Mouse (Mus musculus) stomach, embryonic 14.5 days (tissue): ENCODE measurements at regions not wholly inside any gene's neighbourhood (a gene's known extent, or its start where the extent isn't known, plus 50 kb on each side); places are given as distances from the start of the nearest gene placed in this dataset.

ENCODE experiments used
- ATAC-seq: fragments of 200-750 bp; cut with Nextera tagmentation; 2 replicates; pipeline ENCODE4 v1.8.0; 2017; ENCODE audit warnings: low read depth, moderate TSS enrichment; ENCODE audit not compliant: insufficient number of reproducible peaks, insufficient read depth, low FRiP score
- H3K27ac ChIP-seq: fragments of 300-500 bp; sonication (generic); 2 replicates; pipeline ENCODE4 v1.5.1; 2014; ENCODE audit warnings: mild to moderate bottlenecking, low read length, moderate library complexity, mixed read lengths
- H3K27me3 ChIP-seq: fragments of 300-500 bp; sonication (generic); 2 replicates; pipeline ENCODE4 v1.6.1; 2014; ENCODE audit warnings: low read length, control low read depth, mixed read lengths; ENCODE audit not compliant: control insufficient read depth, insufficient read depth
- H3K36me3 ChIP-seq: fragments of 300-500 bp; sonication (generic); 2 replicates; pipeline ENCODE4 v1.6.1; 2014; ENCODE audit warnings: mild to moderate bottlenecking, control low read depth, low read length, moderate library complexity, mixed read lengths; ENCODE audit not compliant: control insufficient read depth, insufficient read depth
- H3K4me1 ChIP-seq: fragments of 300-500 bp; sonication (generic); 2 replicates; pipeline ENCODE4 v1.6.1; 2014; ENCODE audit warnings: low read length, control low read depth, mixed read lengths; ENCODE audit not compliant: control insufficient read depth, insufficient read depth
- H3K4me2 ChIP-seq: fragments of 300-500 bp; sonication (generic); replicated peaks from 2 replicates; pipeline ENCODE4 v1.6.1; 2014; ENCODE audit warnings: low read depth, low read length, control low read depth
- H3K4me3 ChIP-seq: fragments of 300-500 bp; sonication (generic); 2 replicates; pipeline ENCODE4 v1.5.1; 2014; ENCODE audit warnings: low read depth, low read length, control low read depth
- H3K9ac ChIP-seq: fragments of 300-500 bp; sonication (generic); replicated peaks from 2 replicates; pipeline ENCODE4 v1.6.1; 2014; ENCODE audit warnings: low read depth, mild to moderate bottlenecking, control low read depth, low read length, moderate library complexity, mixed read lengths
- H3K9me3 ChIP-seq: fragments of 300-500 bp; sonication (generic); 2 replicates; pipeline ENCODE4 v1.6.1; 2016; ENCODE audit warnings: low read depth, low read length, control low read depth; ENCODE audit not compliant: control insufficient read depth
- WGBS: fragments of 180-500 bp; shearing (Covaris S2); extraction: QIAGEN DNeasy Blood & Tissue Kit; methylation state at CpG from one replicate; pipeline ENCODE4 v1.1.7; 2014; 5-methylcytosine and 5-hydroxymethylcytosine counted together

GRCm38 (mm10) chr1:186183204-186183651, 66.1 kb upstream of the Lyplal1 start:
- peak overlapping the region; percentile 6; the same call in 1 of the 2 replicates for H3K4me3 ChIP-seq
- H3K9ac ChIP-seq: no peak overlapping the region
- H3K9me3 ChIP-seq: no peaks in the 10 kb centered on the region
- 0 out of 2 replicates have a peak, but pooled peaks cover 3% of the 10 kb centered on the region for H3K4me1 ChIP-seq
- no peaks in the 10 kb centered on the region for H3K27me3 ChIP-seq
- H3K4me2 ChIP-seq: peak overlapping the region; percentile 36
- 61% methylated on average over 8 of the region's 8 CpGs for WGBS
- H3K36me3 ChIP-seq: no peaks in the 10 kb centered on the region
- no peak overlapping the region for H3K27ac ChIP-seq
- no peak for ATAC-seq

DNA sequence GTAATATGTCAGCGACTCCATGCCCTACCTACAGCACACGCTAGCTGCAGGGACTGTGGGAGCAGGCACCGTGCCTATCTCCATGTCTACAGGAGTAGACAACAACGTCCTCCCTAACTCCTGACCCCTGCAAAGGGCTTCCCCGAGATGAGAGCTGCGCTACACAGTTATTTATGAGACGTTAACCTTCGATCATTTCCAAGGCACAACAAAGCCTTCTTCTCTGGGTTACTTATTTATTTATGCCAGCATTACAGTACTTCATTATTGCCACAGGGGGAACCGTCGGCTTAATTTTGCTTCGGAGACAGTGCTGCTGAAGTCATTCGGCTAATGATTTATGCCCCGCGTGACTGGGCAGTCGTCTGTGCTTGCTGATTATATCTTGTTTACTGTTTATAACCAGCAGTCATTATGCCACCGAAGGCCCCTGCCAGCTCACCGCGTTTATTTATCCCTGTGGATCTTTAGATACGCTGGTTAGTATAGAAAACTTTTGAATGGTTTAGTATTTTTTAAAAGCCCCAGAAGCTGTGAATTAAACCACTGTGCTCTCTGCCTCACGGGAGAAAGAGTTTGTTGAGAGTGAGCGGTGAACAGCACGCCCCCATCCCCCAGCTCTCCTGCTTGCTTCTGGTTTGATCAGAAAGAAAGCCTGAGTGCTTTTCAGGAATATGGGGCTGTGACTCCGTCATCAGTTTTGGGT, 65.5 kb upstream of the Lyplal1 start:
- ATAC-seq: peak; percentile 63; the same call in 1 of the 2 replicates
- Histone ChIP-seq H3K4me3 (peak overlapping the region; percentile 6), H3K9me3 (no peaks in the 10 kb centered on the region), H3K36me3 (no peaks in the 10 kb centered on the region), H3K27ac (no peak overlapping the region), H3K4me2 (peak overlapping the region; percentile 36), H3K27me3 (no peaks in the 10 kb centered on the region), H3K9ac (no peak overlapping the region), H3K4me1 (0 out of 2 replicates have a peak, but pooled peaks cover 3% of the 10 kb centered on the region)
- WGBS: 17% methylated on average over 23 of the region's 23 CpGs

GRCm38 (mm10) chr1:186177019-186177418, 59.9 kb upstream of the Lyplal1 start:
- no peak for ATAC-seq

DNA sequence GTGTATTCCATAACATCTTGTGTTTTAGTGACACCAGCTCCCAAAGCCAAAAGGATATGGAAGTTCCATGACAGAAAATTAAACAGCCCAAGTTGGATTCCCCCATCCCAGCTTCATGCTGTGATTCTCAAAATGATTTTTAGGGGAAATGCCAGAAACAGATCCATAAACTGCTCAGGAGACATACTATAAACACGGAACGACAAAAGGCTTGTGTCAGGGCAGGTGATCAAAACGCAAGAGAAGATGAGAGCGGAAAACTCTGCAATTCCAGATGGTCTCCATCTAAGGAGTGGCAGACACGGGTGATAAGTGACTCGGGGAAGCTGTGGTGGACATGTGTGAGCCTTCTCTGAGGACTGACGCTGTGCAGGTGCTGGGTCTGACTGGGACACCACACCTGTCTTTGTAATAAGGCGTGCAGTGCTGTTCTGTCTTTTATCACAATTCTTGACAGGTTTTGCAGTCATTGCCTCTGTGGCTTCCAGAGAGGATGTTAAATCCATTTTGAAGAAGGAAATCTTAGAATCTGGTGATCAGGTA, 56.4 kb upstream of the Lyplal1 start:
- no peaks in the 10 kb centered on the region for H3K4me1 ChIP-seq
- H3K27ac ChIP-seq: no peak overlapping the region
- H3K9ac ChIP-seq: no peak overlapping the region
- no peak overlapping the region for H3K4me2 ChIP-seq
- no peak overlapping the region for H3K4me3 ChIP-seq
- ATAC-seq: peak; percentile 49; the same call in 1 of the 2 replicates
- no peaks in the 10 kb centered on the region for H3K9me3 ChIP-seq
- H3K36me3 ChIP-seq: no peaks in the 10 kb centered on the region
- WGBS: 32% methylated on average over 8 of the region's 8 CpGs
- no peaks in the 10 kb centered on the region for H3K27me3 ChIP-seq

More at GRCm38 (mm10) chr1:186177019-186177418, 59.9 kb upstream of the Lyplal1 start:
- Histone ChIP-seq H3K4me1 (no peaks in the 10 kb centered on the region), H3K4me2 (no peak overlapping the region), H3K36me3 (no peaks in the 10 kb centered on the region), H3K4me3 (no peak overlapping the region), H3K27ac (no peak overlapping the region), H3K9me3 (no peaks in the 10 kb centered on the region), H3K27me3 (no peaks in the 10 kb centered on the region), H3K9ac (no peak overlapping the region)
- WGBS: 39% methylated on average over 3 of the region's 3 CpGs

DNA sequence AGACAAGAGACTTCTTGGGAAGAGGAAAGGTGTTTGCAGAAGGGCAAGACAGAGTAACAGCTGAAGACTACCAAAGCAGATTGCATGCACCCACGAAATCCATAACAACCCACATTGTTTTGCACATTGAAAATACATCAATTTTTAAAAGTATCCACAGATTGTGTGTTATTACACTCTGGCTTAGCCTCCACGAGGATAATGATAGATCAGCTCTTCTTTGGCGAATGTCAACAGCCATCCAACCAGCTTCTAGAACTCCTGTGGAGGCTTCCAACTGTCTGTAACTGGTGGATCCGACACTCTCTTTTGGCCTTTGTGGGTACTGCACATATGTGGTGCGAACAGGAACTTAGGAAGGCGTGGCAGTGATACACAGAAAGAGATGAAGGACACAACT, 54.6 kb upstream of the Lyplal1 start:
- no peaks in the 10 kb centered on the region for H3K36me3 ChIP-seq
- H3K27ac ChIP-seq: no peak overlapping the region
- no peak for ATAC-seq
- no peak overlapping the region for H3K4me2 ChIP-seq
- no peaks in the 10 kb centered on the region for H3K27me3 ChIP-seq
- no peaks in the 10 kb centered on the region for H3K9me3 ChIP-seq
- H3K4me3 ChIP-seq: no peak overlapping the region
- no peak overlapping the region for H3K9ac ChIP-seq
- no peaks in the 10 kb centered on the region for H3K4me1 ChIP-seq
- WGBS: 88% methylated on average over 6 of the region's 6 CpGs
